Mouse (Mus musculus): ENCODE results near the gene Hibch. TPM values are rescaled to one million over a fixed set of nuclear protein-coding genes. Genes with fewer than 3 reads are reported as not detected.
A peak's percentile ranks its signal among the peaks of the same experiment; 100 is the strongest.
"Not testable (repeated sequence)": the region's sequence is repeated elsewhere in the genome, so short reads cannot be mapped to it uniquely, and the experiment has no call there.

Gene Hibch
- polyA plus RNA-seq, 1 experiment from 2014 or later: 14.8 TPM

DNA sequence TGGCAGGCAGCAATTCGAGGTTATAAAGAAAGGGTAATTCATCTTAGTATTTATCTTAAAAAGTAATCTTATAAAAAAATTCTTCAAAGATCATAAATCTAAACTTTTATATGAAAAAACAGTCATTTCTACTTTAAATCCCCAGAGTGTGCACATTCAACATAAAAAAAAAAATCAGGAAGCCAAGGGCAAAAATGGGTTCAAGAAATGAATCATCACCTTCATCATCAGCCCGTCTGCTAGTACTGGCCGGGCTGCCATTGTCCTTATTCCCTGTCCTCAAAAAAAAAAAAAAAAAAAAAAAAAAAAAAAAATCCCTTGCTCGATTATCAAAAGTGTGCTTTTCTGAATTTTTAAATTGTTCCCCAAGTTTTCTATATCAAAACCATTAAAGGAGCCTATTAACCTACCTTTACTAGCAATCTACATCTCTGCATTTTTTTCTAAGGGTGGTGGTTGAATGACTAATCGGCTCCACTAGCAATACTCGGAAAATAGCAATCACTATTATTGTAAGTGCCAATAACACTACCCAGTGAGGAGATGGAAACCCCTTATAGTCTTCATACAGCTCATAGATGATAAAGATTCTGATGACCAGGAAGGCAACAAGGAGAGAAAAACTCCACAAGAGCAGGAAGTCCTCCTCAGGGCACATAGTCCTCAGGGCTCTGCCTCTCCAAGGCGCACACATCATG lies 11.3 kb downstream of the Hibch start:
- Histone ChIP-seq H3K9ac (ENCODE audit: low read depth, low read length) (no peak overlapping the region), H3K4me3 (ENCODE audit: low read depth, low read length) (no peak overlapping the region), H3K4me2 (ENCODE audit: low read depth, low read length) (no peak overlapping the region), H3K27me3 (ENCODE audit: control insufficient read depth, insufficient read depth, low read depth, low read length) (no peaks in the 10 kb centered on the region), H3K9me3 (replicated peaks; ENCODE audit: control insufficient read depth, low read length) (no peaks in the 10 kb centered on the region), H3K36me3 (ENCODE audit: control insufficient read depth, insufficient read depth) (no peaks in the 10 kb centered on the region), H3K27ac (ENCODE audit: low read length) (no peak overlapping the region), H3K4me1 (ENCODE audit: control insufficient read depth, low read depth, low read length) (no peaks in the 10 kb centered on the region)
- no peak for ATAC-seq (ENCODE audit: low read depth)
- 73% methylated on average over 7 of the region's 7 CpGs for whole genome bisulfite sequencing (ENCODE audit: insufficient replicate concordance)

DNA sequence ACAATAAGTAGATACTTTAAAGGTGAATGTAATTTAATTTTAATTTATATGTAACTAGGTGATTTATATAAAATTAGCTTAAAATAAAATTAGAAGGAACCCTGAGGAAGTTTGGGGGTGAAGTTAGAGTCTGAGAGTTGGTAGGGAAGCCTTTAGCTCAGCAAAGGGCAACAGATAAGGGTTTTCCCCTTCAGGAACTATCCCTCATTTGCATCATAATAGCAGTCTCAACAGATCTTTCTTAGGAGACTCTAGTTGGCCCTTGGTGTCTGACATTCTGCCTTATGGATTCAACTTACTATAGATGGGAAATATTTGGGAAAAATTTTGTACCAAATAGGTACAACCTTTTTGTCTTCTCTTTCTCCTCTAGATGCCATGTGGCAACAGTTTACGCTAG lies 19.5 kb downstream of the Hibch start:
- no peaks in the 10 kb centered on the region for H3K27me3 ChIP-seq (ENCODE audit: control insufficient read depth, insufficient read depth, low read depth, low read length)
- no peaks in the 10 kb centered on the region for H3K9me3 ChIP-seq (replicated peaks; ENCODE audit: control insufficient read depth, low read length)
- no peak overlapping the region for H3K27ac ChIP-seq (ENCODE audit: low read length)
- H3K36me3 ChIP-seq (ENCODE audit: control insufficient read depth, insufficient read depth): no peaks in the 10 kb centered on the region
- no peak overlapping the region for H3K4me3 ChIP-seq (ENCODE audit: low read depth, low read length)
- no peak for ATAC-seq (ENCODE audit: low read depth)
- no peak overlapping the region for H3K9ac ChIP-seq (ENCODE audit: low read depth, low read length)
- WGBS (ENCODE audit: insufficient replicate concordance): 75% methylated on average over 1 of the region's 1 CpGs
- H3K4me1 ChIP-seq (ENCODE audit: control insufficient read depth, low read depth, low read length): no peaks in the 10 kb centered on the region
- no peak overlapping the region for H3K4me2 ChIP-seq (ENCODE audit: low read depth, low read length)

DNA sequence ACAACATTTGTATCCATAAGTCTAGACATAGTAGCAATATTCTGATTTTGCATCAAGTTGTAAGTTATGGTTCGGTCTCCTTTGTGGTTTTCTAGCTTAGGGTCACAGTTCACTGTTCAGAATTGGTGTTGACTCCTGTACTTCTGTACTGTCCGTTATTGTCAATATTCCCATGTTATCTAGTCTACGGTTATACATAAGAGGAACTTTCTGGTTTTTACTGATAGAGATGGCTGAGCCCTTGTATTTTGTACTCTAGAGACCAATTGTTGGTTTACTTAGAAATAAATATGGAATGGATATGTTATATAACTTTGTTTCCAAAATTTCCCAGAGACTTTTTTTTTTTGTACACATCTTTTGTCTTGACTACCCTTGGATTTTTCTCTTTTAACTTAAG lies 21.3 kb downstream of the Hibch start:
- Histone ChIP-seq H3K9ac (ENCODE audit: low read depth, low read length) (no peak overlapping the region), H3K36me3 (ENCODE audit: control insufficient read depth, insufficient read depth) (no peaks in the 10 kb centered on the region), H3K4me3 (ENCODE audit: low read depth, low read length) (no peak overlapping the region), H3K27me3 (ENCODE audit: control insufficient read depth, insufficient read depth, low read depth, low read length) (no peaks in the 10 kb centered on the region), H3K27ac (ENCODE audit: low read length) (no peak overlapping the region), H3K4me1 (ENCODE audit: control insufficient read depth, low read depth, low read length) (no peaks in the 10 kb centered on the region), H3K9me3 (replicated peaks; ENCODE audit: control insufficient read depth, low read length) (no peaks in the 10 kb centered on the region), H3K4me2 (ENCODE audit: low read depth, low read length) (no peak overlapping the region)
- 40% methylated on average over 3 of the region's 3 CpGs for WGBS (ENCODE audit: insufficient replicate concordance)
- ATAC-seq (ENCODE audit: low read depth): no peak

DNA sequence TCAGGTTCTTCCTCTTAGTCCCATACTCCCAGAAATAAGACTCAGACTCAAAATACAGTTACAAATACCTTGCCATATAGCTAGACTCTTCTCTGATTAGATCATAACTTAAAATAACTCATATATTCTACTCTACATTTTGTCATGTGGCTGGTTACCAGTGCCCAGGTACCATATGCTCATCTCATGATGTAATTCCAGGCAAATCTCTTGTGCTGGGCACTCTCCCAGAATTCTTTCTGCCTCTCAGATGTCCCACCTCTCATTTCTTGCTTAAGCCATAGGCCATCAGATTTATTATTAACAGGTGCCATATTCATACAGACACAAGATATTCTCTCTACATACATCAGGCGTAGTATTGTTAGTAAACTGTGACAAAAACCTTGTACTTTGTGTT lies 23.1 kb downstream of the Hibch start:
- no peak for ATAC-seq (ENCODE audit: low read depth)
- no peak overlapping the region for H3K27ac ChIP-seq (ENCODE audit: low read length)
- H3K9ac ChIP-seq (ENCODE audit: low read depth, low read length): no peak overlapping the region
- no peak overlapping the region for H3K4me3 ChIP-seq (ENCODE audit: low read depth, low read length)
- no peak overlapping the region for H3K4me2 ChIP-seq (ENCODE audit: low read depth, low read length)
- no peaks in the 10 kb centered on the region for H3K36me3 ChIP-seq (ENCODE audit: control insufficient read depth, insufficient read depth)
- H3K4me1 ChIP-seq (ENCODE audit: control insufficient read depth, low read depth, low read length): no peaks in the 10 kb centered on the region
- no peaks in the 10 kb centered on the region for H3K9me3 ChIP-seq (replicated peaks; ENCODE audit: control insufficient read depth, low read length)
- no peaks in the 10 kb centered on the region for H3K27me3 ChIP-seq (ENCODE audit: control insufficient read depth, insufficient read depth, low read depth, low read length)
- WGBS (ENCODE audit: insufficient replicate concordance): 65% methylated on average over 1 of the region's 1 CpGs

DNA sequence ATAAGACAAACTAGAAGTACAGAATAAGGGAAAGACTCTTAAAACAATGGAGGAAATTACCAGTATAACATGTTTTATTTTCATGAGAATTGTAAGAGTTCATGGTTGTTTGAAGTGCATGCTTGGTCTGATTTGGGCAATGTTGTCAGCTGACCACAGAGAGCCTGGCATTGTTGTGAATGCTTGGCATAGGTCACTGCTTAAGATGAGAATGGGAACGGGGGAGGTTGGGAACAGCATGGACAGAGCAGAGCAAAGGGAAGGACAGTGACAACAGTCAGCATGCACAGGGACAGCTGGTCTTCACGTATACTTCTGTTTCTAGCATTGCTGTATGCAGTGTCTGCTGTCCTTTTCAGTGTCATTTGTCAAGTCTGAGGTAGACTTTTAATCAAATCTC lies 39.5 kb downstream of the Hibch start:
- no peak overlapping the region for H3K9ac ChIP-seq (ENCODE audit: low read depth, low read length)
- no peak overlapping the region for H3K4me2 ChIP-seq (ENCODE audit: low read depth, low read length)
- no peaks in the 10 kb centered on the region for H3K27me3 ChIP-seq (ENCODE audit: control insufficient read depth, insufficient read depth, low read depth, low read length)
- 70% methylated on average over 2 of the region's 2 CpGs for WGBS (ENCODE audit: insufficient replicate concordance)
- no peak overlapping the region for H3K4me3 ChIP-seq (ENCODE audit: low read depth, low read length)
- no peaks in the 10 kb centered on the region; the same call in 1 of the 2 replicates for H3K36me3 ChIP-seq (ENCODE audit: control insufficient read depth, insufficient read depth)
- H3K9me3 ChIP-seq (replicated peaks; ENCODE audit: control insufficient read depth, low read length): no peaks in the 10 kb centered on the region
- no peak overlapping the region for H3K27ac ChIP-seq (ENCODE audit: low read length)
- no peak for ATAC-seq (ENCODE audit: low read depth)
- no peaks in the 10 kb centered on the region for H3K4me1 ChIP-seq (ENCODE audit: control insufficient read depth, low read depth, low read length)

DNA sequence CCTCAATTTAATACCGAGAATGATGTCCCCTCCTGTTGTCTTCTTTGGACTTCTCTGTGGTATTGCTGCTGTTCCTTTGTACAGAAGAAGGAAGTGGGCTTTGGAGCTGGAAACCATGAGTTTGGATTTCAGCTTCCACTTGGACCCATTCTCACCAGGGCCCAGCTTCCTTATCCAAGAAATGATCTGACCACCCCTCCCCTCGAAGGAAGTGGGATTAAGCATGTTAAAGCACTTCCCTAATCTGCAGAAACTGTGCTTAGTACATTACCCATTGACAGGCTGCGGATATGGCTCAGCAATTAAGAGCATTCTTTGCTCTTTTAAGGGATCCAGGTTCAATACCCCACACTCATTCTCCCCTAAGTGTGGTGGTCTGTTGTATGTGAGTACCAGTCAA lies 65.1 kb downstream of the Hibch start:
- Histone ChIP-seq H3K27ac (ENCODE audit: low read length) (no peak overlapping the region), H3K27me3 (ENCODE audit: control insufficient read depth, insufficient read depth, low read depth, low read length) (no peaks in the 10 kb centered on the region), H3K4me1 (ENCODE audit: control insufficient read depth, low read depth, low read length) (no peaks in the 10 kb centered on the region), H3K36me3 (ENCODE audit: control insufficient read depth, insufficient read depth) (no peaks in the 10 kb centered on the region), H3K4me3 (ENCODE audit: low read depth, low read length) (no peak overlapping the region), H3K4me2 (ENCODE audit: low read depth, low read length) (no peak overlapping the region), H3K9me3 (replicated peaks; ENCODE audit: control insufficient read depth, low read length) (no peaks in the 10 kb centered on the region), H3K9ac (ENCODE audit: low read depth, low read length) (no peak overlapping the region)
- no peak for ATAC-seq (ENCODE audit: low read depth)
- 48% methylated on average over 3 of the region's 3 CpGs for WGBS (ENCODE audit: insufficient replicate concordance)

DNA sequence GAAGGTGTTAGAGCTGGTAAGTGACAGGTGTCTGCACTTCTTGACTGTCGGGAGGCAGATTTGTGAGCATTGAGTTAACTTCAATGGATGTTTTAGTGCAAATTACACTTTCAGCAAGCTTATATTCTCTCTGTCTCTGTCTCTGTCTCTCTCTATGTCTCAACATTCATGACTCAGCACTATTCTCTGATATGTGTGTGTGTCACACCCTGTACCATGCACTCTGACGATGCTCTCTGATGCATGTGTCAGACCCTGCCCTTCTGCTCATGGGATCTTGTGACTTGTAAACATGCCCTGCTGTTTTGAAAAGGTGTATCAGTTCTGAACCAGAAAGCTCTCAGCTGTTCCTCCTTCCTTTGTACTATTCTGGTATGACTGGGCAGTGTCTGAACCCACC lies 71.9 kb downstream of the Hibch start:
- Histone ChIP-seq H3K27ac (ENCODE audit: low read length) (no peak overlapping the region), H3K9me3 (replicated peaks; ENCODE audit: control insufficient read depth, low read length) (no peaks in the 10 kb centered on the region), H3K4me3 (ENCODE audit: low read depth, low read length) (no peak overlapping the region), H3K4me1 (ENCODE audit: control insufficient read depth, low read depth, low read length) (no peaks in the 10 kb centered on the region), H3K36me3 (ENCODE audit: control insufficient read depth, insufficient read depth) (no peaks in the 10 kb centered on the region), H3K4me2 (ENCODE audit: low read depth, low read length) (no peak overlapping the region), H3K9ac (ENCODE audit: low read depth, low read length) (no peak overlapping the region), H3K27me3 (ENCODE audit: control insufficient read depth, insufficient read depth, low read depth, low read length) (no peaks in the 10 kb centered on the region)
- peak; percentile 58; the same call in 1 of the 2 replicates for ATAC-seq (ENCODE audit: low read depth)
- 56% methylated on average over 2 of the region's 2 CpGs for WGBS (ENCODE audit: insufficient replicate concordance)

DNA sequence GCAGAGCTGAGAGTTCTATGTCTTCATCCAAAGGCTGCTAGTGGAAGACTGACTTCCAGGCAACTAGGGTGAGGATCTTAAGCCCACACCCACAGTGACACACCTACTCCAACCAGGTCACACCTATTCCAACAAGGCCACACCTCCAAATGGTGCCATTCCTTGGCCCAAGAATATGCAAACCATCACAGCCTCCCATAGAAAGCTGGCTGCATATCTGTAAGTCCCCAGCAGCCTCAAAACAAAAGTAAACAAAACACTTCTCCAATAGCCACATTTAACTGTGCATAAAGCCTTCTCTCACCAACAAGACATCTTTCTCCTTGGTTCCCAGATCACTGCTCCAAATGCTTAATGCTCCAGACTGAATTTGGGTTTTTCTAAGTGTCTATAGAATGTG lies 74.2 kb downstream of the Hibch start:
- not testable (repeated sequence) for H3K27ac ChIP-seq (ENCODE audit: low read length)

DNA sequence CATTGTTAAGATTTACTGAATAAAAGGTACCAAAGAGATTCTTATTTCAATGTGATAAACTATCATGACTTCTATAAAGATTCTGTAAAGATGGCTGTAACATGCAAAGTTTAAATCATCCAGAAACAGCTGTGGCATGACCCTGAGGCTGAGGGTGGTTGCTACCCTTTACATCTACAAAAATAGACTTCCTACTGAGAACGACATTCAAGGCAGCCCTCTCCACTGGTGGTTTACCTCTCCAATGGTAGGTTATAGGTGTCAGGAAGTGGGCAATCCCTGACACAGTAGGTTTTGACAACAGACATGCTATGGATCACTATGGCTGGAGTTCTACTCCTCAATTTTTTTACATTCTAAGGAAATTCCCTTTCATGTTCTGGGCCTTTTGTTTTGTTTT lies 79.8 kb downstream of the Hibch start:
- not testable (repeated sequence) for ATAC-seq (ENCODE audit: low read depth); H3K4me3 ChIP-seq (ENCODE audit: low read depth, low read length)
- WGBS (ENCODE audit: insufficient replicate concordance): no CpG with 5 or more reads among the region's 1 CpGs

More for the DNA sequence above, 74.2 kb downstream of the Hibch start:
- not testable (repeated sequence) for H3K36me3 ChIP-seq (ENCODE audit: control insufficient read depth, insufficient read depth); H3K4me1 ChIP-seq (ENCODE audit: control insufficient read depth, low read depth, low read length); H3K9ac ChIP-seq (ENCODE audit: low read depth, low read length); H3K9me3 ChIP-seq (replicated peaks; ENCODE audit: control insufficient read depth, low read length); H3K4me2 ChIP-seq (ENCODE audit: low read depth, low read length); H3K27me3 ChIP-seq (ENCODE audit: control insufficient read depth, insufficient read depth, low read depth, low read length); H3K4me3 ChIP-seq (ENCODE audit: low read depth, low read length); ATAC-seq (ENCODE audit: low read depth)

More for the DNA sequence above, 79.8 kb downstream of the Hibch start:
- H3K27me3 ChIP-seq (ENCODE audit: control insufficient read depth, insufficient read depth, low read depth, low read length); H3K4me2 ChIP-seq (ENCODE audit: low read depth, low read length); H3K36me3 ChIP-seq (ENCODE audit: control insufficient read depth, insufficient read depth); H3K9me3 ChIP-seq (replicated peaks; ENCODE audit: control insufficient read depth, low read length); H3K27ac ChIP-seq (ENCODE audit: low read length); H3K4me1 ChIP-seq (ENCODE audit: control insufficient read depth, low read depth, low read length); H3K9ac ChIP-seq (ENCODE audit: low read depth, low read length): not testable (repeated sequence)

All from liver, embryonic 16.5 days (tissue).